Mouse (Mus musculus) myocyte (in vitro differentiated cells): ENCODE measurements around the gene Cd9.
A peak's percentile ranks its signal among the peaks of the same experiment; 100 is the strongest.

ENCODE experiments used
- CEBPB ChIP-seq: IDR thresholded peaks from 2 replicates; pipeline ENCODE4 v1.6.1; 2011; ENCODE audit warnings: mild to moderate bottlenecking, moderate library complexity; ENCODE audit not compliant: poor library complexity, insufficient read depth, severe bottlenecking
- E2F4 ChIP-seq: IDR thresholded peaks from one replicate; pipeline ENCODE4 v1.6.1; 2011; ENCODE audit warnings: mild to moderate bottlenecking, control low read depth, moderate library complexity; ENCODE audit not compliant: insufficient read depth
- MAX ChIP-seq: IDR thresholded peaks from one replicate; pipeline ENCODE4 v1.6.1; 2011; ENCODE audit warnings: low read depth, mild to moderate bottlenecking, control low read depth
- MYOD1 ChIP-seq, 3 experiments: IDR thresholded peaks; one replicate each; pipeline ENCODE4 v1.6.1; 2011; ENCODE audit warnings: control low read depth in 2 of 3, low read depth in 2 of 3, mild to moderate bottlenecking in 2 of 3, moderate library complexity in 1 of 3; ENCODE audit not compliant: insufficient read length in 2 of 3, control insufficient read depth in 1 of 3
- MYOG ChIP-seq, 3 experiments: IDR thresholded peaks; one replicate each; pipeline ENCODE4 v1.6.1; 2011; ENCODE audit warnings: control low read depth in 2 of 3, low read depth in 2 of 3, mild to moderate bottlenecking in 2 of 3; ENCODE audit not compliant: insufficient read length in 2 of 3, control insufficient read depth in 1 of 3, insufficient read depth in 1 of 3
- POLR2A ChIP-seq: IDR thresholded peaks from one replicate; pipeline ENCODE4 v1.6.1; 2011; ENCODE audit warnings: low read depth, mild to moderate bottlenecking, control low read depth, moderate library complexity; ENCODE audit not compliant: insufficient read length
- POLR2AphosphoS2 ChIP-seq: IDR thresholded peaks from one replicate; pipeline ENCODE4 v1.6.1; 2011; ENCODE audit warnings: low read depth, control low read depth; ENCODE audit not compliant: insufficient read length
- SRF ChIP-seq: IDR thresholded peaks from one replicate; pipeline ENCODE4 v1.6.1; 2011; ENCODE audit warnings: low read depth; ENCODE audit not compliant: control insufficient read depth, insufficient read length
- TCF12 ChIP-seq: IDR thresholded peaks from one replicate; pipeline ENCODE4 v1.6.1; 2011; ENCODE audit warnings: mild to moderate bottlenecking, control low read depth; ENCODE audit not compliant: poor library complexity, insufficient read depth, severe bottlenecking
- TCF3 ChIP-seq: IDR thresholded peaks from one replicate; pipeline ENCODE4 v1.6.1; 2011; ENCODE audit warnings: low read depth, control low read depth; ENCODE audit not compliant: insufficient read length
- USF1 ChIP-seq: IDR thresholded peaks from one replicate; pipeline ENCODE4 v1.6.1; 2011; ENCODE audit warnings: low read depth, mild to moderate bottlenecking, control low read depth, moderate library complexity

GRCm38 (mm10) chr6:125482427-125482831, 12.2 kb downstream of the Cd9 start:
- TF ChIP-seq POLR2A (no peak), MYOD1 (IDR thresholded peaks at IDR 0.05; ENCODE audit: control insufficient read depth in 1 of 3, insufficient read length in 2 of 3, low read depth in 2 of 3) (peak in 1 of 3 experiments; percentile 10), MYOG (IDR thresholded peaks at IDR 0.05; ENCODE audit: control insufficient read depth in 1 of 3, insufficient read depth in 1 of 3, insufficient read length in 2 of 3, low read depth in 2 of 3) (no peak), USF1 (no peak), MAX (no peak), CEBPB (no peak), TCF3 (no peak), E2F4 (no peak), SRF (no peak), POLR2AphosphoS2 (no peak), TCF12 (no peak)
